Mouse (Mus musculus) left cerebral cortex, postnatal 25 days (tissue): ENCODE results near the gene Pds5b. TPM values are rescaled to one million over a fixed set of nuclear protein-coding genes. Genes with fewer than 3 reads are reported as not detected.
"Not testable (repeated sequence)": the region's sequence is repeated elsewhere in the genome, so short reads cannot be mapped to it uniquely, and the experiment has no call there.

ENCODE experiments used
- DNase-seq, 2 experiments: peaks; one replicate each; pipeline ENCODE4 v3.0.0; 2022; ENCODE audit warnings: low spot score in 2 of 2, mixed read lengths in 1 of 2
- intact Hi-C: fragments of 180-260 bp; cut with DNase I; formaldehyde crosslinking; loops from one replicate; pipeline ENCODE4 v1.15.1; 2025
- total RNA-seq, 2 experiments: library from RNA; stranded (reverse); gene quantifications; 2 replicates each; pipeline ENCODE4 v1.2.3; 2021

Pds5b gene
- total RNA-seq, 2 experiments from 2014 or later: 76.4 to 78.5 TPM

GRCm38 (mm10) chr5:150682862-150683261 is 9.3 kb downstream of the Pds5b start:
- DNase-seq, intact Hi-C loops: not testable (repeated sequence)

GRCm38 (mm10) chr5:150690685-150691084 is 17.1 kb downstream of the Pds5b start:
- DNase-seq: no peak
- intact Hi-C loops: no loop called here

GRCm38 (mm10) chr5:150693277-150693676 is 19.7 kb downstream of the Pds5b start:
- intact Hi-C loops: no loop called here
- no peak for DNase-seq

- intact Hi-C loops: no loop called here
- peak; percentile 42 to 58 for DNase-seq
Observed at GRCm38 (mm10) chr5:150702714-150703113, 29.2 kb downstream of the Pds5b start.

GRCm38 (mm10) chr5:150706651-150707050 is 33.1 kb downstream of the Pds5b start:
- DNase-seq, intact Hi-C loops: not testable (repeated sequence)

- DNase-seq, intact Hi-C loops: not testable (repeated sequence)
Observed at GRCm38 (mm10) chr5:150707181-150707580, 33.6 kb downstream of the Pds5b start.

GRCm38 (mm10) chr5:150711503-150711902 is 38.0 kb downstream of the Pds5b start:
- intact Hi-C loops: no loop called here
- no peak for DNase-seq

GRCm38 (mm10) chr5:150713431-150713830 is 39.9 kb downstream of the Pds5b start:
- intact Hi-C loops: no loop called here

GRCm38 (mm10) chr5:150717775-150718174 is 44.2 kb downstream of the Pds5b start:
- intact Hi-C loops: no loop called here

More at GRCm38 (mm10) chr5:150713431-150713830, 39.9 kb downstream of the Pds5b start:
- no peak for DNase-seq

GRCm38 (mm10) chr5:150724641-150725040 is 51.1 kb downstream of the Pds5b start:
- DNase-seq: no peak
- intact Hi-C loops: no loop called here

More at GRCm38 (mm10) chr5:150717775-150718174, 44.2 kb downstream of the Pds5b start:
- peak in 1 of 2 experiments; percentile 10 for DNase-seq

GRCm38 (mm10) chr5:150737028-150737427 is 63.5 kb downstream of the Pds5b start:
- DNase-seq, intact Hi-C loops: not testable (repeated sequence)

- intact Hi-C loops: no loop called here
Observed at GRCm38 (mm10) chr5:150739311-150739710, 65.8 kb downstream of the Pds5b start.

GRCm38 (mm10) chr5:150740597-150740996 is 67.1 kb downstream of the Pds5b start:
- intact Hi-C loops: no loop called here
- no peak for DNase-seq

More at GRCm38 (mm10) chr5:150739311-150739710, 65.8 kb downstream of the Pds5b start:
- DNase-seq: no peak

GRCm38 (mm10) chr5:150756623-150757022 is 83.1 kb downstream of the Pds5b start:
- intact Hi-C loops: no loop called here
- peak; percentile 6 to 14 for DNase-seq

- DNase-seq: no peak
- intact Hi-C loops: no loop called here
Observed at GRCm38 (mm10) chr5:150772403-150772802, 98.9 kb downstream of the Pds5b start.

GRCm38 (mm10) chr5:150773083-150773482 is 99.5 kb downstream of the Pds5b start:
- no peak for DNase-seq
- intact Hi-C loops: no loop called here

- intact Hi-C loops: no loop called here
- no peak for DNase-seq
Observed at GRCm38 (mm10) chr5:150788261-150788660, 114.7 kb downstream of the Pds5b start.

- no peak for DNase-seq
- intact Hi-C loops: no loop called here
Observed at GRCm38 (mm10) chr5:150789039-150789438, 115.5 kb downstream of the Pds5b start.

GRCm38 (mm10) chr5:150794181-150794580 is 120.6 kb downstream of the Pds5b start:
- intact Hi-C loops: no loop called here
- DNase-seq: no peak

- intact Hi-C loops: no loop called here
- DNase-seq: no peak
Observed at GRCm38 (mm10) chr5:150800056-150800455, 126.5 kb downstream of the Pds5b start.

- intact Hi-C loops: no loop called here
- no peak for DNase-seq
Observed at GRCm38 (mm10) chr5:150814111-150814990, 140.8 kb downstream of the Pds5b start.
